Mouse (Mus musculus): Measurements from ENCODE around the gene Ptrh1. TPM values are rescaled to one million over a fixed set of nuclear protein-coding genes. Genes with fewer than 3 reads are reported as not detected.

Gene Ptrh1
- total and polyA plus RNA-seq, 3 experiments: 1.4 to 9.2 (median 4.6) TPM

GRCm38 (mm10) chr2:32788581-32788980 is 13.0 kb downstream of the Ptrh1 start:
- H3K9ac ChIP-seq (ENCODE audit: insufficient read depth, low read depth): no peak overlapping the region
- H3K4me3 ChIP-seq (replicated peaks in 1 of 3; ENCODE audit: low read depth in 2 of 3, low read length in 2 of 3, poor library complexity in 1 of 3): no peak overlapping the region
- H3K4me2 ChIP-seq (ENCODE audit: insufficient read depth, low read depth, poor library complexity, severe bottlenecking): no peak overlapping the region
- no peak for TF ChIP-seq JUND (conservative IDR thresholded peaks at IDR 0.05; ENCODE audit: low read depth, low read length)
- no peak for TF ChIP-seq TCF12 (IDR thresholded peaks at IDR 0.05; ENCODE audit: low read depth, low read length)
- TF ChIP-seq PAX5 (IDR thresholded peaks at IDR 0.05; ENCODE audit: low read length): no peak
- TF ChIP-seq ETS1 (conservative IDR thresholded peaks at IDR 0.05; ENCODE audit: low read depth, low read length): no peak
- no peak for TF ChIP-seq NRF1 (IDR thresholded peaks at IDR 0.05; ENCODE audit: low read depth, low read length)
- TF ChIP-seq CTCF (conservative IDR thresholded peaks at IDR 0.05 in 1 of 2, IDR thresholded peaks at IDR 0.05 in 1 of 2; ENCODE audit: low read depth in 2 of 2, low read length in 2 of 2): no peak
- TF ChIP-seq ZC3H11A (IDR thresholded peaks at IDR 0.05; ENCODE audit: low read depth, low read length): no peak
- TF ChIP-seq MAZ (IDR thresholded peaks at IDR 0.05; ENCODE audit: low read depth, low read length): no peak
- TF ChIP-seq ZNF384 (IDR thresholded peaks at IDR 0.05; ENCODE audit: low read depth, low read length): no peak
- TF ChIP-seq USF2 (conservative IDR thresholded peaks at IDR 0.05; ENCODE audit: low read depth, low read length): no peak
- no peak for TF ChIP-seq MXI1 (IDR thresholded peaks at IDR 0.05; ENCODE audit: low read depth, low read length)
- no peak for TF ChIP-seq SMC3 (IDR thresholded peaks at IDR 0.05; ENCODE audit: low read depth, low read length)
- TF ChIP-seq UBTF (IDR thresholded peaks at IDR 0.05; ENCODE audit: low read depth, low read length): no peak
- DNase-seq (ENCODE audit: extremely low read depth): no peak
- no peaks in the 10 kb centered on the region for H3K27me3 ChIP-seq (replicated peaks)
- dilution Hi-C loops (cut with MboI; ENCODE audit: extremely low pct_ligation_motif_present, extremely low pct_unique_long_range_greater_than_20kb, low sequenced_read_pairs) (no loop called here), in situ Hi-C loops (cut with MboI; ENCODE audit: low pct_ligation_motif_present, low pct_unique_long_range_greater_than_20kb, low sequenced_read_pairs) (no loop called here)
- H3K36me3 ChIP-seq (replicated peaks in 1 of 2; ENCODE audit: control insufficient read depth in 1 of 2, insufficient read depth in 1 of 2, low read length in 1 of 2): peaks cover 0 to 19% of the 10 kb centered on the region in 2 experiments
- H3K27ac ChIP-seq (ENCODE audit: insufficient read depth, low read depth): no peak overlapping the region
- no peaks in the 10 kb centered on the region for H3K9me3 ChIP-seq (replicated peaks; ENCODE audit: low read length)
- H3K4me1 ChIP-seq (ENCODE audit: control insufficient read depth in 1 of 2, insufficient read depth in 2 of 2): peaks cover 0 to 19% of the 10 kb centered on the region in 2 experiments; a peak in 2 of 4 replicates
- H3K79me2 ChIP-seq (replicated peaks; ENCODE audit: control insufficient read depth, extremely low read depth, insufficient read depth, poor library complexity, severe bottlenecking): no peaks in the 10 kb centered on the region

GRCm38 (mm10) chr2:32791297-32791696 is 15.7 kb downstream of the Ptrh1 start:
- peaks cover 0 to 43% of the 10 kb centered on the region in 2 experiments for H3K36me3 ChIP-seq (replicated peaks in 1 of 2; ENCODE audit: control insufficient read depth in 1 of 2, insufficient read depth in 1 of 2, low read length in 1 of 2)
- H3K4me3 ChIP-seq (replicated peaks in 1 of 3; ENCODE audit: low read depth in 2 of 3, low read length in 2 of 3, poor library complexity in 1 of 3): no peak overlapping the region
- TF ChIP-seq MEF2A (IDR thresholded peaks at IDR 0.05; ENCODE audit: borderline replicate concordance, low read depth, low read length): no peak
- no peak for TF ChIP-seq CHD1 (IDR thresholded peaks at IDR 0.05; ENCODE audit: low read depth, low read length)
- TF ChIP-seq TCF12 (IDR thresholded peaks at IDR 0.05; ENCODE audit: low read depth, low read length): no peak
- no peak for TF ChIP-seq MXI1 (IDR thresholded peaks at IDR 0.05; ENCODE audit: low read depth, low read length)
- TF ChIP-seq MAFK (IDR thresholded peaks at IDR 0.05; ENCODE audit: insufficient replicate concordance, low read length): no peak
- TF ChIP-seq ZKSCAN1 (IDR thresholded peaks at IDR 0.05; ENCODE audit: borderline replicate concordance, low read depth, low read length): no peak
- H3K4me1 ChIP-seq (ENCODE audit: control insufficient read depth in 1 of 2, insufficient read depth in 2 of 2): peaks cover 0 to 6% of the 10 kb centered on the region in 2 experiments; a peak in 2 of 4 replicates
- in situ Hi-C loops (cut with MboI; ENCODE audit: low pct_ligation_motif_present, low pct_unique_long_range_greater_than_20kb, low sequenced_read_pairs) (no loop called here), dilution Hi-C loops (cut with MboI; ENCODE audit: extremely low pct_ligation_motif_present, extremely low pct_unique_long_range_greater_than_20kb, low sequenced_read_pairs) (no loop called here)
- no peak overlapping the region for H3K27ac ChIP-seq (ENCODE audit: insufficient read depth, low read depth)
- no peaks in the 10 kb centered on the region for H3K79me2 ChIP-seq (replicated peaks; ENCODE audit: control insufficient read depth, extremely low read depth, insufficient read depth, poor library complexity, severe bottlenecking)
- no peak overlapping the region for H3K9ac ChIP-seq (ENCODE audit: insufficient read depth, low read depth)
- no peaks in the 10 kb centered on the region for H3K9me3 ChIP-seq (replicated peaks; ENCODE audit: low read length)
- H3K4me2 ChIP-seq (ENCODE audit: insufficient read depth, low read depth, poor library complexity, severe bottlenecking): no peak overlapping the region
- H3K27me3 ChIP-seq (replicated peaks): no peaks in the 10 kb centered on the region
- DNase-seq (ENCODE audit: extremely low read depth): no peak

Measured in CH12.LX (cell line).